Mouse (Mus musculus): ENCODE results near the gene Pkd2.

DNA sequence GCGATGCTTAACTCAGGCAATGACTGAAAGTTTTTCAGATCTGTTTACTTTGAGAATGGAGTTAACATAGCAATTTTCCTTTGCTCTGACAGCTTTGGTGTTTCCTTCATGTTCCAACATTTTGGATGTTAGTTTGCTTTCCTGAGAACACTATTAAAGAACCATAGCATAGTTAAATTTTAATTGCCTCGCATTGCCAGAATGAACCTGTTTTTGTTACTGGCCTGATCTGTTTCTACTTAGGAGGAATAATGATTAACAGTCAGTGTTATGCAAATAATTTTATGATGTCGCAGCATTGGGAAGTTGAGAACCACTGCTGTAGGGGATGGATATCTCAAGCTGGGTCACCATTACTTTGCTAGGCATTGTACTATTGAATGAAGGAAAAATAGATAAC lies 52.0 kb downstream of the Pkd2 start:
- no peak for TF ChIP-seq GATA1 (IDR thresholded peaks at IDR 0.05; ENCODE audit: borderline replicate concordance, low read length)
- TF ChIP-seq FLI1 (IDR thresholded peaks at IDR 0.05; ENCODE audit: low read length), result no peak

Measured in megakaryocyte, embryonic 14.5 days (primary cell).